Mouse (Mus musculus): ENCODE results near the gene Tnr. TPM values are rescaled to one million over a fixed set of nuclear protein-coding genes. Genes with fewer than 3 reads are reported as not detected.

Gene Tnr
- total and polyA plus RNA-seq, 2 experiments: not detected

DNA sequence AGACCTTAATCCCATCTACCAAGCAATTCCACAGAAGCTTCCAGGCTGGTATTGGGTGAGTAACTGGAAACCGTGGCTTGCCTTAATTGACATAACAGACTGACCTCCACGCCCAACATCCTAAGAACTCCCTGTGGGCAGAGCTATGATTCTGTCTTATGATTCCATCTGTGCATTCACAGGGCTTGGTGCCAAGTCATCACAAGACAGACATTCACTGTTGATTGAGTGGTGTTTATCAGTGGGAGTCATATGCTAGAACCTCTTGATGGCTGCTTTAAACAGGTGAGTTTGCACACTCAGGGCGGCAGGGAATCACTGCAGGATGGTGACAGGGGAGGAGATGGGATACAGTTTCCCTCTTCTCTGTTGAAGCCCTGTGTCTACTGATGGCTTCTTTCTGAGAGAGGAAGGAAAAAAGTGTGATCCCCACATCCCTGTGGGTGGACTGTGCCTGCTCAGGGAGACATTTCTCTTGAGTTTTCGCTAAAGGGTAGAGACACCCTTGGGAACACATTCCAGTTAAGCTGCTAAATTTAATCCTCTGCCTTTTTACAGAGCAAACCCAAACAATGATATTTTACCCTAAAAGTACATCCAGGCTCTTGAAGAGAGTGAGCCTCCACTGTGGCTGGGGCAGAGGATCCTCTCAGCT lies 23.6 kb upstream of the Tnr start:
- Histone ChIP-seq H3K9ac (ENCODE audit: low read depth, low read length) (no peak overlapping the region), H3K79me2 (ENCODE audit: control insufficient read depth, insufficient read depth, low read length) (no peaks in the 10 kb centered on the region), H3K4me1 (ENCODE audit: control insufficient read depth, insufficient read depth, low read length) (no peaks in the 10 kb centered on the region), H3K27me3 (ENCODE audit: control insufficient read depth, insufficient read depth, low read length) (no peaks in the 10 kb centered on the region), H3K36me3 (ENCODE audit: control insufficient read depth, insufficient read depth, low read length) (no peaks in the 10 kb centered on the region), H3K27ac (replicated peaks; ENCODE audit: insufficient read depth, low read depth, low read length) (no peak overlapping the region), H3K4me3 (ENCODE audit: insufficient read depth, low read depth, low read length) (no peak overlapping the region)
- TF ChIP-seq POLR2A (IDR thresholded peaks at IDR 0.05; ENCODE audit: extremely low read depth, insufficient read depth, low read length) (no peak), CTCF (IDR thresholded peaks at IDR 0.05; ENCODE audit: low read depth, low read length) (no peak)
- WGBS: 82% methylated on average over 4 of the region's 4 CpGs
- DNase-seq (ENCODE audit: extremely low read depth, low read depth, low spot score): no peak

DNA sequence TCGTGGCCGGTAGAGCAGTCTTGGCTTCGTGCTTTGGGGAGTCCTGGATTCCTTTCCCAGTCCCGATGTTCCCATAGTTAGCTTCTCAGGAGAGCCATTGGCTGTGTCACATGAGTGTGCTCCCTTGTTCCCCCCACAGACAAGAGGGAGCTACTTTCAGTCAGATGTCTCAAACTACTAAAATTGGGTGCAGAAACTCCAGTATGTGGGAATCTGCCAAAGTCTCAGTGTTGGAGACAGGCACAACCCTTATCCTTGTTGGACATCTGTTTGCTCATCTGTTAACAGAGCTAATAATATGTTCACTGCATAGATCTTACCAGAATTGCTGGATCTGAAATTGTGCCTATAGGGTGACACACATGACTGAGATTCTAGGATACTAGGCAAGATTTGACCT lies 21.7 kb upstream of the Tnr start:
- no peak overlapping the region for H3K9ac ChIP-seq (ENCODE audit: low read depth, low read length)
- H3K27me3 ChIP-seq (ENCODE audit: control insufficient read depth, insufficient read depth, low read length): no peaks in the 10 kb centered on the region
- H3K4me1 ChIP-seq (ENCODE audit: control insufficient read depth, insufficient read depth, low read length): no peaks in the 10 kb centered on the region
- DNase-seq (ENCODE audit: extremely low read depth, low read depth, low spot score): no peak
- no peak overlapping the region for H3K27ac ChIP-seq (replicated peaks; ENCODE audit: insufficient read depth, low read depth, low read length)
- no peak overlapping the region for H3K4me3 ChIP-seq (ENCODE audit: insufficient read depth, low read depth, low read length)
- H3K36me3 ChIP-seq (ENCODE audit: control insufficient read depth, insufficient read depth, low read length): no peaks in the 10 kb centered on the region
- no peak for TF ChIP-seq CTCF (IDR thresholded peaks at IDR 0.05; ENCODE audit: low read depth, low read length)
- TF ChIP-seq POLR2A (IDR thresholded peaks at IDR 0.05; ENCODE audit: extremely low read depth, insufficient read depth, low read length): no peak
- 79% methylated on average over 4 of the region's 4 CpGs for WGBS
- H3K79me2 ChIP-seq (ENCODE audit: control insufficient read depth, insufficient read depth, low read length): no peaks in the 10 kb centered on the region

DNA sequence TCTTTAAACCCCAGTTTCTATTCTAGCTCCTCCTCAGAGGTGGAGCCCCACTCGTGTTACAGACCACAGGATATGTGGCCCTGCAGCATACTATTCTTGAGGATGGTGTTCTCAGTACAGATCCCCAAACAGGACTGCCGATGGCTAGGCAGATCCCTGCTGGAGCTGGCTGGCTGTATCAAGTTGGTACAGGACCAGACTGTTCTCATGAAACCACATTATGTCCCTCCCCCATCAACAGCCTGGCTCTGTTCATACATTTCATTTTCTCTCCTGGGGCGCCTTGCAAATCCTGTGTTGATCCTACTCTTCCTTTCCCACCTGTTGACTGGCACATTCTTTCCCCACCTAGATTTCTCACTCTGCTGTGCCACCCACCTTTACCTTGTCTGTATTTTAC lies 12.9 kb upstream of the Tnr start:
- DNase-seq (ENCODE audit: extremely low read depth, low read depth, low spot score): no peak
- no peaks in the 10 kb centered on the region for H3K36me3 ChIP-seq (ENCODE audit: control insufficient read depth, insufficient read depth, low read length)
- no peak overlapping the region for H3K27ac ChIP-seq (replicated peaks; ENCODE audit: insufficient read depth, low read depth, low read length)
- H3K27me3 ChIP-seq (ENCODE audit: control insufficient read depth, insufficient read depth, low read length): no peaks in the 10 kb centered on the region
- no peaks in the 10 kb centered on the region for H3K79me2 ChIP-seq (ENCODE audit: control insufficient read depth, insufficient read depth, low read length)
- H3K9ac ChIP-seq (ENCODE audit: low read depth, low read length): no peak overlapping the region
- WGBS: 69% methylated on average over 3 of the region's 3 CpGs
- no peak for TF ChIP-seq POLR2A (IDR thresholded peaks at IDR 0.05; ENCODE audit: extremely low read depth, insufficient read depth, low read length)
- H3K4me1 ChIP-seq (ENCODE audit: control insufficient read depth, insufficient read depth, low read length): no peaks in the 10 kb centered on the region
- H3K4me3 ChIP-seq (ENCODE audit: insufficient read depth, low read depth, low read length): no peak overlapping the region

DNA sequence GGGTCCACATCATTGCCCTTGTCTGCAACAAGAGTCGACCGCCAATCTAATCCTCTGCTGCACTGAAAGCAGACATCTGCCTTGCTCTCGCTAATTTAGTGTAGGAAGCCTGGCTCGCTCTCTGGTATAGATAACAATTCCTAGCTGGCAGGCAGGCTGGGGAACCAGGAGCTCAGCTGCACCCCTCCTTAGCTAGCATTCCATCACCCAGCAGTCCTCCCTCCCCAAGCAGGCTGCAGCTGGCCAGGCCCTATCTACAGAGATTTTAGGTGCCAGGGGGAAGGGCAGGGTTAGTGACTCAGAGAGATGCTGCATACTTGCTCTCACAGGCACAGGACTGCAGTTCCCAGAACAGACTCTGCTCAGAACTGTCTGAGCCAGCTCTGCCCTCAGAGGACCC lies 5.9 kb upstream of the Tnr start:
- H3K4me3 ChIP-seq (ENCODE audit: insufficient read depth, low read depth, low read length): no peak overlapping the region
- DNase-seq (ENCODE audit: extremely low read depth, low read depth, low spot score): no peak
- WGBS: 49% methylated on average over 4 of the region's 4 CpGs

DNA sequence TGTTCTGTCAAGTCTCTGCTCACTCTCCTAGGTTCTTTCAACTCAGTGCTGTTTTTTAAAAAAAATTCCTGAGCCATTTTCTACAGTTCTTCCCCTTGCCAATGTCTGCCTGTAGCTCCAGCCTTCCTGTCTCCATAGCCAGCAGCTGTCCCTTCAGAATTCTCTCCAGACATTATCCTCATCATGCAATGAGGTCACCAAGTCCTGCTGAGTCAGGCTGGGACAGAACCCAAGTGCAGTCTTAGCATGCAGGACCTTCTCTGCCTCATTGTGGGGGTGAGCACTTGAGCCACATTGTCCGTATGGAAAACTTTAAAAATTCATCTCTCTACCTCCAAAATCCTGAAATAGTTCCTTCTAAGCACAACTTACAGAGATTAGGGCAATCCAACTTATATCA lies 4.4 kb upstream of the Tnr start:
- no peak overlapping the region for H3K9ac ChIP-seq (ENCODE audit: low read depth, low read length)
- no peaks in the 10 kb centered on the region; the same call in 1 of the 2 replicates for H3K4me1 ChIP-seq (ENCODE audit: control insufficient read depth, insufficient read depth, low read length)
- TF ChIP-seq POLR2A (IDR thresholded peaks at IDR 0.05; ENCODE audit: extremely low read depth, insufficient read depth, low read length): no peak
- no peak for TF ChIP-seq CTCF (IDR thresholded peaks at IDR 0.05; ENCODE audit: low read depth, low read length)
- DNase-seq (ENCODE audit: extremely low read depth, low read depth, low spot score): no peak
- no peak overlapping the region for H3K4me3 ChIP-seq (ENCODE audit: insufficient read depth, low read depth, low read length)
- H3K27ac ChIP-seq (replicated peaks; ENCODE audit: insufficient read depth, low read depth, low read length): no peak overlapping the region
- H3K36me3 ChIP-seq (ENCODE audit: control insufficient read depth, insufficient read depth, low read length): no peaks in the 10 kb centered on the region
- H3K27me3 ChIP-seq (ENCODE audit: control insufficient read depth, insufficient read depth, low read length): no peaks in the 10 kb centered on the region
- no peaks in the 10 kb centered on the region for H3K79me2 ChIP-seq (ENCODE audit: control insufficient read depth, insufficient read depth, low read length)
- 39% methylated on average over 1 of the region's 1 CpGs for WGBS

More for the DNA sequence above, 5.9 kb upstream of the Tnr start:
- TF ChIP-seq POLR2A (IDR thresholded peaks at IDR 0.05; ENCODE audit: extremely low read depth, insufficient read depth, low read length) (no peak), CTCF (IDR thresholded peaks at IDR 0.05; ENCODE audit: low read depth, low read length) (no peak)
- no peaks in the 10 kb centered on the region for H3K79me2 ChIP-seq (ENCODE audit: control insufficient read depth, insufficient read depth, low read length)
- no peak overlapping the region for H3K27ac ChIP-seq (replicated peaks; ENCODE audit: insufficient read depth, low read depth, low read length)
- H3K36me3 ChIP-seq (ENCODE audit: control insufficient read depth, insufficient read depth, low read length): no peaks in the 10 kb centered on the region
- H3K4me1 ChIP-seq (ENCODE audit: control insufficient read depth, insufficient read depth, low read length): no peaks in the 10 kb centered on the region
- H3K9ac ChIP-seq (ENCODE audit: low read depth, low read length): no peak overlapping the region
- H3K27me3 ChIP-seq (ENCODE audit: control insufficient read depth, insufficient read depth, low read length): no peaks in the 10 kb centered on the region

DNA sequence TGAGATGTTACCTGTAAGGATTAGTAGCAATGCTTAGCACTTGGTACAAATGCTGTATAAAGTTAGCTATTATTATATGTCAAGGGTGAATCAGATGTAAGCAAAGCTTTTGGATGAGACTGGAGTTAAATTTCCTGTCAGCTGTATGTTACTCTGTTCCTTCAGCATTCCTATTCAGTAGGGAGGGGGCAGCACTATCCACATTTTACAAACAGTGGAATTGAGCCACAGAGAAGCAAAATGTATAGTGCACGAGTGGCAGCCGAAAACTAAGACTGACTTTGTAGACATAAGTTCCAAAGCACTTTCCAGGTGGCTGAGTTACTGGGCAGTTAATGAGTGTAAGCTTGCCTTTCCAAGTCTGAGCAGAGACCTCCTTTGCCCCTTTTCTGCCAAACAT lies 500 bp upstream of the Tnr start:
- no peak overlapping the region for H3K9ac ChIP-seq (ENCODE audit: low read depth, low read length)
- H3K27me3 ChIP-seq (ENCODE audit: control insufficient read depth, insufficient read depth, low read length): no peaks in the 10 kb centered on the region; the same call in 1 of the 2 replicates
- H3K4me3 ChIP-seq (ENCODE audit: insufficient read depth, low read depth, low read length): no peak overlapping the region
- no peaks in the 10 kb centered on the region for H3K36me3 ChIP-seq (ENCODE audit: control insufficient read depth, insufficient read depth, low read length)
- H3K27ac ChIP-seq (replicated peaks; ENCODE audit: insufficient read depth, low read depth, low read length): no peak overlapping the region
- DNase-seq (ENCODE audit: extremely low read depth, low read depth, low spot score): no peak
- H3K4me1 ChIP-seq (ENCODE audit: control insufficient read depth, insufficient read depth, low read length): no peaks in the 10 kb centered on the region; the same call in 1 of the 2 replicates
- H3K79me2 ChIP-seq (ENCODE audit: control insufficient read depth, insufficient read depth, low read length): no peaks in the 10 kb centered on the region
- TF ChIP-seq CTCF (IDR thresholded peaks at IDR 0.05; ENCODE audit: low read depth, low read length) (no peak), POLR2A (IDR thresholded peaks at IDR 0.05; ENCODE audit: extremely low read depth, insufficient read depth, low read length) (no peak)
- 73% methylated on average over 2 of the region's 2 CpGs for WGBS

All from liver, adult 2 months (tissue).